Mouse (Mus musculus): ENCODE data around the gene Ercc1. TPM values are rescaled to one million over a fixed set of nuclear protein-coding genes. Genes with fewer than 3 reads are reported as not detected.

The Ercc1 gene
- polyA plus RNA-seq, 1 experiment from 2014 or later: 87.1 TPM

GRCm38 (mm10) chr7:19344938-19345471, 427 bp downstream of the Ercc1 start:
- peak overlapping the region; percentile 60 for H3K4me2 ChIP-seq (ENCODE audit: low read depth, low read length)
- ATAC-seq (replicated peaks; ENCODE audit: insufficient number of reproducible peaks, low FRiP score, low TSS enrichment, low read depth): peak; percentile 90
- H3K27ac ChIP-seq (replicated peaks; ENCODE audit: low read depth, low read length): peak overlapping the region; percentile 78
- DNase-seq (ENCODE audit: low spot score): peak; percentile 99
- no peaks in the 10 kb centered on the region for H3K9me3 ChIP-seq (replicated peaks; ENCODE audit: control insufficient read depth, low read length)
- under 1% methylated on average over 31 of the region's 31 CpGs for WGBS
- H3K4me3 ChIP-seq (ENCODE audit: low read depth, low read length): peak overlapping the region; percentile 67
- H3K36me3 ChIP-seq (replicated peaks; ENCODE audit: control insufficient read depth, insufficient read depth, low read depth, low read length): no peaks in the 10 kb centered on the region
- H3K4me1 ChIP-seq (ENCODE audit: control insufficient read depth, insufficient read depth, low read length): no peaks in the 10 kb centered on the region; the same call in 1 of the 2 replicates
- peak overlapping the region; percentile 74 for H3K9ac ChIP-seq (replicated peaks; ENCODE audit: low read length)
- peaks cover 2% of the 10 kb centered on the region; the same call in 1 of the 2 replicates for H3K27me3 ChIP-seq (ENCODE audit: control insufficient read depth, insufficient read depth, low read length)

GRCm38 (mm10) chr7:19349188-19349915, 4.8 kb downstream of the Ercc1 start:
- peaks cover 6% of the 10 kb centered on the region for H3K36me3 ChIP-seq (replicated peaks; ENCODE audit: control insufficient read depth, insufficient read depth, low read depth, low read length)
- ATAC-seq (replicated peaks; ENCODE audit: insufficient number of reproducible peaks, low FRiP score, low TSS enrichment, low read depth) (no peak), DNase-seq (ENCODE audit: low spot score) (no peak)
- no peak overlapping the region for H3K9ac ChIP-seq (replicated peaks; ENCODE audit: low read length)
- H3K4me3 ChIP-seq (ENCODE audit: low read depth, low read length): no peak overlapping the region
- H3K27me3 ChIP-seq (ENCODE audit: control insufficient read depth, insufficient read depth, low read length): no peaks in the 10 kb centered on the region
- no peaks in the 10 kb centered on the region for H3K9me3 ChIP-seq (replicated peaks; ENCODE audit: control insufficient read depth, low read length)
- no peak overlapping the region for H3K4me2 ChIP-seq (ENCODE audit: low read depth, low read length)
- no peak overlapping the region for H3K27ac ChIP-seq (replicated peaks; ENCODE audit: low read depth, low read length)
- WGBS: 86% methylated on average over 13 of the region's 13 CpGs
- no peaks in the 10 kb centered on the region for H3K4me1 ChIP-seq (ENCODE audit: control insufficient read depth, insufficient read depth, low read length)

- Histone ChIP-seq H3K27me3 (ENCODE audit: control insufficient read depth, insufficient read depth, low read length) (no peaks in the 10 kb centered on the region), H3K36me3 (replicated peaks; ENCODE audit: control insufficient read depth, insufficient read depth, low read depth, low read length) (peaks cover 6% of the 10 kb centered on the region), H3K27ac (replicated peaks; ENCODE audit: low read depth, low read length) (no peak overlapping the region), H3K9me3 (replicated peaks; ENCODE audit: control insufficient read depth, low read length) (no peaks in the 10 kb centered on the region), H3K9ac (replicated peaks; ENCODE audit: low read length) (no peak overlapping the region), H3K4me1 (ENCODE audit: control insufficient read depth, insufficient read depth, low read length) (no peaks in the 10 kb centered on the region), H3K4me3 (ENCODE audit: low read depth, low read length) (no peak overlapping the region), H3K4me2 (ENCODE audit: low read depth, low read length) (no peak overlapping the region)
- WGBS: 94% methylated on average over 8 of the region's 8 CpGs
- no peak for ATAC-seq (replicated peaks; ENCODE audit: insufficient number of reproducible peaks, low FRiP score, low TSS enrichment, low read depth)
- DNase-seq (ENCODE audit: low spot score): no peak
These were observed 5.6 kb downstream of the Ercc1 start for GRCm38 (mm10) chr7:19350221-19350620.

GRCm38 (mm10) chr7:19354991-19355390, 10.4 kb downstream of the Ercc1 start:
- DNase-seq (ENCODE audit: low spot score): no peak
- WGBS: 87% methylated on average over 5 of the region's 5 CpGs

GRCm38 (mm10) chr7:19356311-19356710, 11.7 kb downstream of the Ercc1 start:
- ATAC-seq (replicated peaks; ENCODE audit: insufficient number of reproducible peaks, low FRiP score, low TSS enrichment, low read depth): no peak
- Histone ChIP-seq H3K4me1 (ENCODE audit: control insufficient read depth, insufficient read depth, low read length) (peaks cover 2% of the 10 kb centered on the region), H3K4me3 (ENCODE audit: low read depth, low read length) (no peak overlapping the region), H3K36me3 (replicated peaks; ENCODE audit: control insufficient read depth, insufficient read depth, low read depth, low read length) (peaks cover 3% of the 10 kb centered on the region), H3K9ac (replicated peaks; ENCODE audit: low read length) (no peak overlapping the region), H3K4me2 (ENCODE audit: low read depth, low read length) (no peak overlapping the region), H3K9me3 (replicated peaks; ENCODE audit: control insufficient read depth, low read length) (no peaks in the 10 kb centered on the region), H3K27me3 (ENCODE audit: control insufficient read depth, insufficient read depth, low read length) (no peaks in the 10 kb centered on the region), H3K27ac (replicated peaks; ENCODE audit: low read depth, low read length) (no peak overlapping the region)
- no peak for DNase-seq (ENCODE audit: low spot score)
- 69% methylated on average over 10 of the region's 10 CpGs for WGBS

More at GRCm38 (mm10) chr7:19354991-19355390, 10.4 kb downstream of the Ercc1 start:
- Histone ChIP-seq H3K4me3 (ENCODE audit: low read depth, low read length) (no peak overlapping the region), H3K4me1 (ENCODE audit: control insufficient read depth, insufficient read depth, low read length) (peaks cover 2% of the 10 kb centered on the region), H3K36me3 (replicated peaks; ENCODE audit: control insufficient read depth, insufficient read depth, low read depth, low read length) (peaks cover 6% of the 10 kb centered on the region), H3K9ac (replicated peaks; ENCODE audit: low read length) (no peak overlapping the region), H3K27ac (replicated peaks; ENCODE audit: low read depth, low read length) (no peak overlapping the region), H3K27me3 (ENCODE audit: control insufficient read depth, insufficient read depth, low read length) (no peaks in the 10 kb centered on the region), H3K4me2 (ENCODE audit: low read depth, low read length) (no peak overlapping the region), H3K9me3 (replicated peaks; ENCODE audit: control insufficient read depth, low read length) (no peaks in the 10 kb centered on the region)
- ATAC-seq (replicated peaks; ENCODE audit: insufficient number of reproducible peaks, low FRiP score, low TSS enrichment, low read depth): no peak

GRCm38 (mm10) chr7:19357381-19358375, 13.1 kb downstream of the Ercc1 start:
- H3K9me3 ChIP-seq (replicated peaks; ENCODE audit: control insufficient read depth, low read length): no peaks in the 10 kb centered on the region
- peaks cover under 1% of the 10 kb centered on the region for H3K36me3 ChIP-seq (replicated peaks; ENCODE audit: control insufficient read depth, insufficient read depth, low read depth, low read length)
- H3K9ac ChIP-seq (replicated peaks; ENCODE audit: low read length): peak overlapping the region; percentile 9; the same call in 1 of the 2 replicates
- DNase-seq (ENCODE audit: low spot score) (no peak), ATAC-seq (replicated peaks; ENCODE audit: insufficient number of reproducible peaks, low FRiP score, low TSS enrichment, low read depth) (no peak)
- WGBS: 94% methylated on average over 25 of the region's 25 CpGs
- no peaks in the 10 kb centered on the region for H3K27me3 ChIP-seq (ENCODE audit: control insufficient read depth, insufficient read depth, low read length)
- H3K4me2 ChIP-seq (ENCODE audit: low read depth, low read length): peak overlapping the region; percentile 95
- H3K4me3 ChIP-seq (ENCODE audit: low read depth, low read length): peak overlapping the region; percentile 68
- peaks cover 2% of the 10 kb centered on the region for H3K4me1 ChIP-seq (ENCODE audit: control insufficient read depth, insufficient read depth, low read length)
- H3K27ac ChIP-seq (replicated peaks; ENCODE audit: low read depth, low read length): no peak overlapping the region

- Histone ChIP-seq H3K4me1 (ENCODE audit: control insufficient read depth, insufficient read depth, low read length) (peaks cover 2% of the 10 kb centered on the region), H3K27me3 (ENCODE audit: control insufficient read depth, insufficient read depth, low read length) (no peaks in the 10 kb centered on the region), H3K36me3 (replicated peaks; ENCODE audit: control insufficient read depth, insufficient read depth, low read depth, low read length) (no peaks in the 10 kb centered on the region; the same call in 1 of the 2 replicates), H3K9me3 (replicated peaks; ENCODE audit: control insufficient read depth, low read length) (no peaks in the 10 kb centered on the region), H3K9ac (replicated peaks; ENCODE audit: low read length) (peak overlapping the region; percentile 61), H3K4me3 (ENCODE audit: low read depth, low read length) (peak overlapping the region; percentile 68), H3K27ac (replicated peaks; ENCODE audit: low read depth, low read length) (no peak overlapping the region), H3K4me2 (ENCODE audit: low read depth, low read length) (peak overlapping the region; percentile 95)
- ATAC-seq (replicated peaks; ENCODE audit: insufficient number of reproducible peaks, low FRiP score, low TSS enrichment, low read depth) (no peak), DNase-seq (ENCODE audit: low spot score) (no peak)
- WGBS: 21% methylated on average over 13 of the region's 13 CpGs
These were observed 14.1 kb downstream of the Ercc1 start for GRCm38 (mm10) chr7:19358634-19359033.
